Mouse (Mus musculus) adrenal gland, postnatal 10 days (tissue): ENCODE results near the gene Clstn1. TPM values are rescaled to one million over a fixed set of nuclear protein-coding genes. Genes with fewer than 3 reads are reported as not detected.

ENCODE experiments used
- DNase-seq: peaks from one replicate; pipeline ENCODE4 v3.0.0; 2021; ENCODE audit warnings: mixed read lengths
- microRNA-seq: library from miRNA; unstranded; fragments of <30 nt; microRNA quantifications from one replicate; pipeline ENCODE4 v1.2.0, GENCODE M21; 2021
- total RNA-seq, 2 experiments: library from RNA; stranded (reverse); gene quantifications; 2 replicates each; pipeline ENCODE4 v1.2.3; 2021

Gene Clstn1
- total RNA-seq, 2 experiments from 2014 or later: 72.7 to 95.7 TPM

DNA sequence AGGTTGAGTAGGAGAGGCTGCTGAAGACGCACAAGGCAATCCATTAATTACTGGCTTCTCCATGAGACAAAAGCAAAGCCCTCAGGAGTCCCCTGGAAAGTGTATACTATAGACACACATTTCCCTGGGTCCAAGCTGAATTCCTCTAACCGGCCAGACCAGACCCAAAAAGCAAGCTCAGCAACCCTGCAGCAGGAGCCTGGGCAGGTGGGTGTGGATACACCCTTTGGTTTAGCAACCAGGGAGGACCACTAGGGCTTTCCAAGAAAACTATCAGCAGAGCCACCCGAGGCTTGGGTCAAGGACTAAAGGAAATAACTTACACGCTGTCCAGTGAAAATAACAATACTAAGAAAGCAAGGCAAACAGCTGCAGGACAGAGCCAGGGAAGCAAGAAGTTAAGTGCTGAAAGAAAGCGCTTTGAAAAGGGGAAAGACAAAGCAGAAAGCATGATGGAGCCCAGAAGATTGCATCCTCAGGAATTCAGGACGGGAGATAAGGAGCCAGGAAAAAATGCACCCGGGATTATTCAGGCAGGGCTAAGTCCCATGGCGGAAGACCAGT is 88.6 kb downstream of the Clstn1 start:
- no peak for DNase-seq

DNA sequence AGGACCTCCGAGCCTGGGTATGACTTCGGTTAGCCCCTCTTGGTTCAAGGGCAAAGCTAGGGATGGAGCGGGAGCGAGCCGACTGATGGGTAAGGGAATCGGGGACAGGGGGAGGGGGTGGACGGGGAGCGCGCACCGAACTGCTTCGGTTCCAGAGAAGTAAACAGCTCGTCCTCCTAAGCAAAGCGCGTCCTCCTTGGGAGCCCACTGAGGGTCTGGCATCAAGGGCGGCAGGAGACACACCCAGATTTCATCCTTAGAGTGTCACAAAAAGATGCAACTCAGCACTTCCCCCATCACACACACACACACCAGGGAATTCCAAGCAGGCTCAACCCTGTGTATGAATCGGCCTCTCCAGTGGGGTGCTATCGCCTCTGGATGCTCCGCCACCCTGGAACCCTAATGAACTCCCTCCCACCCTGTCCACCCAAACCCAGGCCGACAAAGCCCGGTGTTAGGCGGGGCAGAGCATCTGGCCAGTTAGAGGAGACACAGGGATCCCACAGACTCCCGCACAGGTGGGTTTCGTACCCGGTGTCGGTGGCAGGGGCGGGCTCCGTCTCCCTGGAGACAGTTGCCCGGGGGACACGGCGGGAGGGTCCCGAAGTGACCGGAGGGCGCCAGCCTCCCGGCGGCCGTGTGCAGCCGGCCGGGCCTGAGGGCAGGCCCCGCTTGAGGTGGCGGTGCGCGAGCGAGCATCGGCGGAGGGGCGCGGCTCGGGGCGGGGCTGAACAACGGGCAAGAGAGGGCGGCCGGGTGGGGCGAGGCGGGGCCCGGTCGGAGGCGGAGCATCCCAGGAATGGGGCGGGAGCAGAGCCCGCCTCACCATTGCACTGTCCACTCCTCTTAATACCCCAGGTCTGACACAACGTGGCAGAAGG is 89.4 kb downstream of the Clstn1 start:
- peak; percentile 88 for DNase-seq

DNA sequence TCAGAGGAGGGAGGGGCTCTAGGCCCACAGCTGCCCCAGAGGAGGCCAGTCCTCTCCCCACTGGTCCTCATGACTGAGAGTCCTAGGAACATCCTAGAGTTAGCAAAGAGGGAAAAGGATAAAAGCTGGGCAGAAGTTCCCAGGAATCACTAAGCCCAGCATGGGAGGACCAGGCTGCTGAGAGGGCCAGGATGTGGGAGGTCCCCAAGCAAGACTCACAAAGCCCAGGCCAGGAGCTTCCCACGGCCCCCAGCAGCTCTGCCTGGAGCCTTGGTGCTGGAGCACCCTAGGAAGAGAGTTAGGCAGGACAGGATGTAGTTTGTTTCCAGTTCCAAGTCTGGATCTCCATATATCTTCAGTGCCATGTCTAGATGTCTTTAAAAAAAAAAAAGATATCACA is 91.7 kb downstream of the Clstn1 start:
- no peak for DNase-seq

DNA sequence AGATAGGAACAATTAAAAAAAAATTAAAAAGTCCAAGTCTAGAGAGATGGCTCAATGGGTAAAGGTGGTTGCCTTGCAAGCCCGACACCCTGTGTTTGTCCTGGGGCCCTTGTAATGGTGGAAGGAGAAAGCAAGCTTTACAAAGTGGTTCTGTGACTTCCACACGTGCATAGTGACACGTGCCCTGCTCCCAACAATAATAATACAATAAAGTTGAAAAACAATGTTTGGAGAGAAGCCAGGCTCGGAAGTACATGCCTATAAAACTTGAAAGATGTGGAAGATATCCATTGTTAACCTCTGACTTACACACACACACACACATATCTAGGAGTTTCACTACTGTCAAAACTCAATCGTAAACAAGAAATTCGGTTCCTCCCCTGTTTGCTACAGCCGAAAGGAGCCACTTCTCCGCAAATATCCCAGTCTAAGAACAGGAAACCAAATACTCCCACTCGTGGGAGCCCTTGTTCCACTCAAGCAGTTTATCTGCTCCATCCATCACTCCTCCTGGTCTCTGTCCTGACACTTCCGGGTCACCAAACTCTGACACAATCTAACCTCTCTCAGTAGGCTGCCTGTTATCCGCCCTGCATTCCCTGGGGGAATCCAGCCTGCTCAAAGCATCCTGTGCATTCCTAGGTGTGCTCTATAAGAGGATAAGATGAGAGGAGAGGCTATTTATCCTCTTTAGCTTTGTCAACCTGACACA is 92.9 kb downstream of the Clstn1 start:
- DNase-seq: no peak

DNA sequence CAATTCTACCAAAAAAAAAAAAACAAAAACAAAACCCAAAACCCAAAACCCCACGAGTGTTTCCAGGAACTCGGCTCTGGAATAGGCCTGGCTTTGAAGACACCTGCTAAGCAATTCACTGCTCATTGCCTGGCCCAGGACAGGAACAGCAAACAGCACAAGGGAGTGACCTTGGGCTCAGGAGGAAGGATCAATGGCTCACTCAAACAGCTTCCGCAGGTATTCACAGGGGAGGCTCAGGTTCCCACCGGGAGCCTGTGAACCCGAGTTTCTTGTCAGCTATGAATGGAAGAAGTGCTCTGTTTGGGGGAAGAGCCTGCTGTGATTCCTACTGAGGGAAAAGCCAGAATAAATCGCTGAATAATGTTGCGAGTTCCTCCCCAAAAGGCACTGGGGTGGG is 97.6 kb downstream of the Clstn1 start:
- no peak for DNase-seq

DNA sequence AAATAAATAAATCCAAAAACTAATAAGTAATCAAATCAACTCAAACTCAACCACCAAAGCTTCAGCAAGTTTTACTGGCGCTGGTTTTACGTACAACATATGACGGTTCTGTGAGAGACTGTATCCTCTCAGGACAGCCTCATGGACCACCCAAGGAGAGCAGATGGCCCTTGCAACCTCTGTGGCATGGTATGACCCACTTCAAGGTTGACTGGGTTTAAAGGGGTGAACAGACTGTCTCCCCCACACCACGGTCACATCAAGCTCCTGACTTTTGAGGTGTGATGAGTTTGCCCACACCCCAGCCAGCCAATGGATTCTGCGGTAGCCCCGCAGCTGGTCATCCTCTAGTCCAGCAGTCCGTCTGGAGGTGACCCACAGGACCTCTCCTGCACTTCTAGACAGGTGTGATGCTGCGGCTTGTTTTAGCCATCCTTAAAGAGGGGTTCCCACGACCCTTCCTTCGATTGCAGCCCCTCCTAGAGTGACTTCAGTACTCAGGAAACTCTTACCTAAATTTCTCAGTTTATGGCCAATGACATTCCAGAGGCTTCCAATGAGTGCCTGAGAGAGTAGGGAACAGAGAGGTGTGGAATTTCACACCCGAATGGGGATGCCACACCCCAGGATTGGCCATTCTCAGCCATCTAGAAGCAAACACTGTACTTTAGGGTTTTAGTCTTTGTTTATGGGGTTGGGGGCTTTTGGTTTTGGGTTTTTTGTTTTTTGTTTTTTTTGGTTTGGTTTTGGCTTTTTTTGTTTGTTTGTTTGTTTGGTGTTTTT is 98.8 kb downstream of the Clstn1 start:
- DNase-seq: no peak

DNA sequence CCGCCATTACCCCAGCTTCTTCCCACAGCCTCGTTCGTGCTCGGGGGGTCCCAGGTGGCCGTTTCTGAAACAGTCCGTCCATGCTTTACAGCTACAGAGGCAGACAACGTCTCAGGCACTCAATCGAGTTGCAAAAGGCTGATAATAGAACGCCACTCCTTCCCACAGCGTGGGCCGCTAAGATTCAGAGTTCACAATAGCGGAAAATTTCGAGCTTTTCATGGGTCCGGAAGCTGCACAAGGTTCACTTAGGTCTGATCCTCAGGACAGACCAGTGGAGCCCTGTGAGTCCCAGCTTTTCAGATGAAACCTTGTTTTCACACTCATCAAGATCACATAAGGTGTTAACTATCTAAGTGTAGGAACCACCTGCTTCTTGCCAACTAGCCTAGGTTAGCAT is 102.6 kb downstream of the Clstn1 start:
- DNase-seq: no peak

DNA sequence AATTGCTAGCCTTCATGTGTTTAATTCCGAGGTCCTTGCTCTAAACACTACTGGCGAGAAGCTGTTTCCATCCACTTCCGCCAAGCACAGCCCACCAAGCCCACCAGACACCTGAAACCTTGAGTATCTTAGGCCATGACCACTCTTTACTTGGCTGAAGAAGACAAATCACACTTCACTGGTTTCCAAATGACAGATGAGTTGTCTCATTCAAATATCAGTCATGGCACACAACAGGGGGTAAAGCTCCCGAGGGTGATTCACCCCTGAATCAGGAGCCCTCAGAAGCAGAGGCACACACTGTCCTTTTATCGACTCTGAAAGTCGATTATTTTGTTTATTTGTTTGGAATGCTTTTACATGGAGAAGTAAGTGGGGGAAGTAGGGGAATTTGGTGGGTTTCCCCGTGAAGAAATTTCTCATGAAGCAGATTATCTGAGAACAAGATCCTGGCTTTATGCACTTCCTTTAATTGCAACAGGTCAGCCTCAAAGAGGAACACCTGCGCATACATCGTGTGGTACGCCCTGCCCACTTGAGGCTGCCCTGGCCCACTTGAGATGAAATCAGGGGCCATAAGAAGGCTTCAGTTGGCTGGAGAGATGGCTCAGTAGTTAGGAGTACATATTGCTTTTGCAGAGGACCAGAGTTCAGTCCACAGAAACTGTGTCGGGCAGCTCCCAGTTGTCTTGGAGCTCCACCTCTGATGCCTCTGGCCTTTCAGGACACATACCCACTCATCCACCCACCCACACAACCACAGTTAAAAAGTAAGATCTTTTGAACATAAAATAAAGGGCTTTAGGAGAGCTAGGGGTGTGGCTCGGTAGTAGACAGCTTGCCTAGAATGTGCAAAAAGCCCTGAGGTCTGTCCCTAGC is 103.8 kb downstream of the Clstn1 start:
- DNase-seq: no peak

DNA sequence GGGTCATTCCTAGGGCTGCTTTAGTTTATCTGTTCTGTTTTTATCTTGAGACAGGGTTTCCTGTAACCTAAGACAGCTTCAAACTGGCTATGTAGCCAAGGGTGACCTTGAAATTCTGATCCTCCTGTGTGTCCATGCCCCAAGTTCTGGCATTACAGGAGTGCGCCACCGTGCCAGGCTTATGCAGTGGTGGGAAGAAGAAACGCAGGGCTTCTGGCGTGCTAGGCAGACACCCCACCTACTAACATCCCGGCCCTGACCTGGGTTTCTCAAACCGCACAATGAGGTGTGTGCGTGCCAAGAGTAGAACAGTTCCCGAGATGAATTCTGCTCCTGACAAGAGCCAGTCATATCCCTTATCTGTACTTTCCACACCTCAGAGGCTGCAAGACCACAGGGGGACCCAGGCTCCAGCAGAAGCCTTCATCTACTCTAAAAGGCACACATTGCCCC is 104.6 kb downstream of the Clstn1 start:
- no peak for DNase-seq

DNA sequence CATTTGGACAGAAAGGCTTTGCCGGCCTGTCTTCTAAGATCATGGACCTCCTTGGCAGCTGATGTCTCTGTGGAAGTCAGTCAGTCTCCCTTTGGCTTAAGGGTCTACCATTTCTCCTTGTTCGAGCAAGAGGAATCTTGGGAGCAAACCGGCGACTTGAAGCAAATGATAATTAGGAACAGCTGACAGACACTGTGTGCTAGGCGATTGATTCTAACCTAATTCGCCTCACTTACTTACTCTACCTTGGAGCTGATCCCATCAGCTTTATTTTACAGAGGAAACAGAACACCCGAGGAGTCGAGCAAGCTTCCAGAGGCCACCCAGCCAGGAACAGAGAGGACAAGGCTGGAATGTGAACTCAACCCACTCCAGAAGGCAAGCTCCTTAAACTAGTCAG is 105.1 kb downstream of the Clstn1 start:
- no peak for DNase-seq

DNA sequence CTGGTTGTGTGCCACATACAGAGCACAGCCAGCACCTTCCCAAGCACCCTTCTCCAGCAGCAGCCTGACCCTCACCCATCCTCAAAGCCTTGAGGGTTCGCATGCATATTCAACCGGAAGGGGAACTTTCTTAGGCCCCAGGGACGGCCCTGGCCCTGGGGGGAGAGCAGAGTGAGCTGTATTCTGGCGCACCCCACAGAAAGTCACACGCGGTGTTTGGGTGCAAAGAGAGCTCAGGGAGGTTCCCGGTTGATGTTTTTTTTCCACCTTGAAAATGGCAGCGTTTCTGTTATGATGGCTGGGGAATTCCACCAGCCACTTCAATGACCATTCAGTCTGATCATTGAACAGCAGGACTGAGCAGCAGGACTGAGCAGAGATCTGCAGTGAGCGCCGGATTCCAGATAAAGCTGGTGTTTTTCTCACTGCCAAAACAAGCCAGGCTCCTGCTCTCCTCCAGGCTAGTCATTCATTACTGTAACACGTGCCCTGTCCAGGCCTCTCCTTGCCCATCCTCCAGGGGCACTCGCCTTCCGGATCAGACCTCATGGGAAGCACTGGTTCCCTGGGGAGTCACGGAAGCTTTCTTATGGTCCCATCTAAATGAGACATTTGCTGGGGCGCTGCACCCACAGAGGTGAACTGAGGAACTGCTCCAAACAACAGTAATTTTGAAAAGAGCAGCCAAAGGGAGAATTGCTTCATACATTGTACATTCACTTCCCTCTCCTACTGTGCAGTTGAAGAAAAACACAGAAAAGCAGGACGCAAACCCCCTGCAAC is 110.1 kb downstream of the Clstn1 start:
- peak; percentile 29 for DNase-seq

DNA sequence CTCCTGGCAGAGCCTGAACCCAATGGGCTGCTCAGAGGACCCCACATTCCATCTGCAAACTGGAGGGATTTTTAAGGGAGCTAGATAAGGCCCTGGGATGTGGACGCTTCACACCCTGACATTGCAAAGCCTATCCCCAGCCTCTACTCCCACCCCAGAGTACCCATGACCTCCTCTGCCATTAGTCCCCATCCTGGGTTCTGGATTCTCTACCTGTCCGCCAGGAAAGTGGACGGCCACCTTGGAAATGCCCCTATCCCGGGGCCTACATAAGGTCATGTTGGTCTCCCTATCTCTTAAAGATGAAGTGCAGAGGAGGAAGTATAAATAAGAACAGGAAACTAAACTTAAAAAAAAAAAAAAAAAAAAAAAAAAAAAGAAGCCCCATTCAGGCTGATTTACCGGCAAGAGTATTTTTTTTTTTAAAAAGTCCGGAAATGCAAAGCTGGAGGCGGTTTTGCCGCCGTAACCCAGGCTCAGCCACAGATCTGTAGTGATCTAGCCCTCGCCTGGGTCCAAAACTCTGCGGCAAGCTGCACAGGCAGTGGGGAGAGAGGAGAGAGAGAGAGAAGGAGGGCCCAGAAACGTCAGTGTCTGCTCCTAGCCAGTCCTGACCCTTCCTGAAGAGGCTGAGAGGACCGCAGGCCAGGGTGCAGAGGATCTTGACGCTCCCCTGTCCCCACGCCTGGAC is 111.4 kb downstream of the Clstn1 start:
- no peak for DNase-seq

DNA sequence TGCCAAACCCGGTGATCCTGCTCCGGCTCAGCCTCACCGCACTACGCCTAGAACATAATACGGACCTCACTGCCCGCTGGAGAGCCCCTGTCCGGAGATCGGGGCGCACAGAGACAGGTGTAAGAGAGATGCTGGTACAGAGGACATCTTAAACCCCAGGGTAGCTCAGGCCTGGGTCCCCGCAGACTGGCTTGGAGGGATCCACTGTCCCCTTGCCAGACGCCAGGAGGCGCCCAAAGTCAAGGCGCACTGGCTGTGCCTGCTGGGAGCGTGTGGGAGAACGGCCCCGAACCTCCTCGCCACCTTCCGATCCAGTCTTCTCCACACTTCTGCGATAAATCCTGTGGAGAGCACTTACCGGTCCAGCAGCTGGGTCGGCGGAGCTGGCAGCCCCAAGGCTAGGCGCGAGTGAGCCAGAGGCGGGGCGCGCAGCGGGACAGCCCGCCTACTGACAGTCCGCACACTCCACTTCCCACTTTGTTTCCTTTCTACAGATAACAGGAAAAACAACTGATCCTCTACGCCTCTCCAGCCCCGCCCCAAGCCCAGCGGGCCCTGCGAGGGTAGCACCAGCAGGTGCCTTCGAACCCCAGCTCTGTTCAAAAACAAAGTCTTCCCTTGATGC is 112.0 kb downstream of the Clstn1 start:
- peak; percentile 69 for DNase-seq

Small RNA genes lying within 50 kb of the gene (microRNA-seq; reads per million reads assigned to microRNA genes)
- gene Mir5616 (not detected), gene Mir7023 (not detected)

Other genes starting within 250 kb of the Clstn1 start
- gene Ube4b, start 159.7 kb upstream of the Clstn1 start, total RNA-seq: 10 to 100 TPM; 73.0 to 80.0 TPM
- gene Rbp7, start 131.5 kb upstream of the Clstn1 start, total RNA-seq: 100 to 1,000 TPM in 1 of 2 experiments, 10 to 100 TPM in 1; 56.2 to 118 TPM
- not detected for gene Tmem274, start 109.1 kb upstream of the Clstn1 start, total RNA-seq
- 10 to 100 TPM; 15.2 TPM for gene Nmnat1, start 101.3 kb upstream of the Clstn1 start, total RNA-seq
- gene Lzic, start 101.2 kb upstream of the Clstn1 start, total RNA-seq: 10 to 100 TPM; 40.1 to 42.1 TPM
- 10 to 100 TPM; 39.5 to 42.0 TPM for gene Ctnnbip1, start 68.2 kb upstream of the Clstn1 start, total RNA-seq
- gene Pik3cd, start 116.1 kb downstream of the Clstn1 start, total RNA-seq: 10 to 100 TPM in 1 of 2 experiments, 1 to 10 TPM in 1; 7.5 to 12.1 TPM
- gene Tmem201, start 151.6 kb downstream of the Clstn1 start, total RNA-seq: 10 to 100 TPM; 35.0 to 43.6 TPM
- 10 to 100 TPM; 24.3 to 34.0 TPM for gene Slc25a33, start 187.8 kb downstream of the Clstn1 start, total RNA-seq